8 mouse cellular contexts compared by ENCODE assay signal in the genomic region with DNA sequence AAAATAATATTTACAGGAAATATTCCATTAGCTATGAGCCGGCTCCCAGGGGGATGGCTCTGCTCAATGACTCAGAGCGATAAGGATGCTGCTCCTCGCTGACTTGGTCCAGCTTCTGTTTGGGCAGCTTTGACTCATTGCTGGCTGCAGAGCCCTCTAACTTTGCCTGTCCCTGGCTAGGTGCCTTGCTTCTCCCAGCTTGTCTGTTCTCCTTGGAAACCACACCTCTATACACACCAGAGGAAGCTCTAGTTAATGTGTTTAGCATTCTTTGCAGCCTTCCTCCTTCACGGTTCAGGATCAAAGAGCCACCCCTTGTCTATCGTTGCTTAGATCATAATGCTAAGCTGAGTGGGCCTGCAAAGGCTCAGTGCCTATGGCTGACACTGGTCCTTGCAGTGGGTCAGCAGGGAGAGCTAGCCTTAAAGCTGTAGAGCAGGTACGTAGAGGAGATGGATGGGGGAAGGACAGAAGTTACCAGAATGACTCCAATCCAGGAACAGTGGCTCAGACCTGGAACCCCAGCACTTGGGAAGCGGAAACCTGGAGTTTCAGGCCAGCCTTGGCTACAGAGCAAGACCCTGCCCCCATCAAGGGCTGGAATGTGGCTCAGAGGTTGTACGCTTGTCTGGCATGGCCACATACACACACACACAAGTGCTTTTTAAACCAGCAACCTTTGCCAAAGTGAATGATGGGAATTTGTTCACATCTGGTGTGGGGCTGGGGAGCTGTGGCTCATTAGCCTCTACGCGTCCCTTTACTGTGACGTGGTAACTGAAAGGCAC.
DNase-seq lines count a peak whose midpoint lies in the region; ATAC-seq and TF ChIP-seq lines count a peak whose summit lies in the region.

No protein-coding gene starts in this region.

- H3K4me1 ChIP-seq in heart, embryonic 10.5 days, result peaks cover 51% of the 10 kb centered on the region

- no peaks in the 10 kb centered on the region for H3K9me3 ChIP-seq in heart, embryonic 10.5 days

- H3K4me3 ChIP-seq in heart, embryonic 10.5 days, result no peak overlapping the region

- WGBS in heart, embryonic 10.5 days, result 53% methylated on average over 11 of the region's 11 CpGs

- peak; percentile 38 for DNase-seq in adrenal gland, postnatal 10 days
- DNase-seq in adrenal gland, adult 8-10 months, result no peak
- DNase-seq in brain, embryonic 14.5 days (ENCODE audit: low read depth), result peak; percentile 53
- DNase-seq in heart, embryonic 10.5 days (ENCODE audit: low spot score), result no peak
- DNase-seq in kidney, postnatal 10 days, result peak; percentile 64
- no peak for DNase-seq in spleen, adult 18-20 months
- DNase-seq in testis, postnatal 10 days (ENCODE audit: low spot score), result no peak

- TF ChIP-seq POLR2A in brain, embryonic 14.5 days (IDR thresholded peaks at IDR 0.05; ENCODE audit: borderline replicate concordance, extremely low read depth, insufficient read depth, insufficient read length, poor library complexity, severe bottlenecking), result no peak

- TF ChIP-seq CTCF in brain, embryonic 14.5 days (IDR thresholded peaks at IDR 0.05; ENCODE audit: borderline replicate concordance, extremely low read depth, insufficient read depth, insufficient read length), result no peak

- no peak for ATAC-seq in erythroid progenitor cell, adult 5-6 weeks (replicated peaks; ENCODE audit: low FRiP score, poor library complexity, severe bottlenecking)

- 0 out of 2 replicates have a peak, but pooled peaks cover 5% of the 10 kb centered on the region for H3K36me3 ChIP-seq in heart, embryonic 10.5 days

- H3K27ac ChIP-seq in heart, embryonic 10.5 days, result peak overlapping the region; percentile 60

- H3K27me3 ChIP-seq in heart, embryonic 10.5 days (ENCODE audit: insufficient read depth, poor library complexity, severe bottlenecking), result no peaks in the 10 kb centered on the region

Comparison
In these comparisons a context has a peak if more than half of its experiments do, and no peak if none do; other contexts are left out.
1. DNase-seq: peak in adrenal gland, postnatal 10 days (single experiment), brain, embryonic 14.5 days (single experiment) and kidney, postnatal 10 days (single experiment); none in adrenal gland, adult 8-10 months (single experiment), heart, embryonic 10.5 days (single experiment), spleen, adult 18-20 months (0 of 2) and testis, postnatal 10 days (single experiment).